Mouse (Mus musculus) neural tube, embryonic 13.5 days (tissue): ENCODE data around the gene Rsu1. TPM values are rescaled to one million over a fixed set of nuclear protein-coding genes. Genes with fewer than 3 reads are reported as not detected.

Experiments used
- polyA plus RNA-seq: library from polyadenylated mRNA; unstranded; fragments of >200 nt; fragmentation: Nextera tagmentation; extraction: Ambion mirVana; gene quantifications from 2 replicates; pipeline ENCODE4 v1.2.1, GENCODE M21; 2015

The Rsu1 gene
- polyA plus RNA-seq, 1 experiment from 2014 or later = 68.4 TPM

Other genes with a start within 250 kb of the Rsu1 start
- gene Cubn, start 220.4 kb upstream of the Rsu1 start, polyA plus RNA-seq = 0.31 and 0.32 TPM in 2 replicates